Mouse (Mus musculus): Measurements from ENCODE around the gene Siah3.

- no peak for TF ChIP-seq POLR2A (IDR thresholded peaks at IDR 0.05; ENCODE audit: borderline replicate concordance, control insufficient read depth, low read depth, low read length)
- no peak for TF ChIP-seq CTCF (IDR thresholded peaks at IDR 0.05; ENCODE audit: control insufficient read depth, insufficient read depth, low read length)
Measured at GRCm38 (mm10) chr14:75418721-75419120, 37.1 kb upstream of the Siah3 start.
